Mouse (Mus musculus) heart, adult 2 months (tissue): ENCODE data around the gene Nabp2. TPM values are rescaled to one million over a fixed set of nuclear protein-coding genes. Genes with fewer than 3 reads are reported as not detected.
A peak's percentile ranks its signal among the peaks of the same experiment; 100 is the strongest.

ENCODE experiments used
- DNase-seq, 2 experiments: peaks; one replicate each; pipeline ENCODE4 v3.0.0; 2021
- H3K27ac ChIP-seq: fragments of 200-600 bp; 2 replicates; pipeline ENCODE4 v1.8.1; 2022
- H3K27me3 ChIP-seq: fragments of 200-500 bp; 2 replicates; pipeline ENCODE4 v1.6.1; 2012; ENCODE audit warnings: mild to moderate bottlenecking, low read length, inconsistent platforms, mixed read lengths; ENCODE audit not compliant: control insufficient read depth, insufficient read depth
- H3K36me3 ChIP-seq: fragments of 200-500 bp; 2 replicates; pipeline ENCODE4 v1.6.1; 2012; ENCODE audit warnings: low read length, inconsistent platforms; ENCODE audit not compliant: control insufficient read depth, insufficient read depth
- H3K4me1 ChIP-seq: fragments of 200-500 bp; 2 replicates; pipeline ENCODE4 v1.6.1; 2011; ENCODE audit warnings: low read length; ENCODE audit not compliant: control insufficient read depth, insufficient read depth
- H3K4me3 ChIP-seq: fragments of 200-600 bp; 2 replicates; pipeline ENCODE4 v1.8.1; 2022
- H3K79me2 ChIP-seq: fragments of 200-500 bp; replicated peaks from 2 replicates; pipeline ENCODE4 v1.6.1; 2012; ENCODE audit warnings: mild to moderate bottlenecking, inconsistent platforms, low read length, moderate library complexity, mixed read lengths; ENCODE audit not compliant: control insufficient read depth, insufficient read depth
- H3K9ac ChIP-seq: fragments of 200-500 bp; 2 replicates; pipeline ENCODE4 v1.6.1; 2012; ENCODE audit warnings: low read depth, mild to moderate bottlenecking, control low read depth, inconsistent platforms, low read length, mixed read lengths
- CTCF ChIP-seq: fragments of 200-600 bp; IDR thresholded peaks from 2 replicates; pipeline ENCODE4 v1.8.1; 2022; ENCODE audit warnings: antibody characterized with exemption, mild to moderate bottlenecking, moderate library complexity
- EP300 ChIP-seq: fragments of 200-500 bp; IDR thresholded peaks from 2 replicates; pipeline ENCODE4 v1.6.1; 2011; ENCODE audit warnings: low read depth, low read length, control low read depth; ENCODE audit not compliant: insufficient read depth
- POLR2A ChIP-seq: fragments of 200-500 bp; IDR thresholded peaks from 2 replicates; pipeline ENCODE4 v1.6.1; 2011; ENCODE audit warnings: mild to moderate bottlenecking, low read depth, low read length, control low read depth; ENCODE audit not compliant: insufficient read depth
- WGBS: fragments of 180-500 bp; shearing (Covaris S2); methylation state at CpG from one replicate; pipeline ENCODE4 v1.1.7; 2018; 5-methylcytosine and 5-hydroxymethylcytosine counted together
- intact Hi-C: fragments of 180-260 bp; cut with DNase I; formaldehyde crosslinking; loops from one replicate; pipeline ENCODE4 v1.15.1; 2025
- polyA plus RNA-seq: library from polyadenylated mRNA; depleted of rRNA; stranded (reverse); fragments of >200 nt; gene quantifications from 2 replicates; pipeline ENCODE4 v1.2.3, GENCODE M21; 2012
- total RNA-seq, 2 experiments: library from RNA; stranded (reverse); gene quantifications; 2 replicates each; pipeline ENCODE4 v1.2.3; 2021

Gene Nabp2
- total and polyA plus RNA-seq, 3 experiments = 25.1 to 48.2 (median 45.2) TPM

DNA sequence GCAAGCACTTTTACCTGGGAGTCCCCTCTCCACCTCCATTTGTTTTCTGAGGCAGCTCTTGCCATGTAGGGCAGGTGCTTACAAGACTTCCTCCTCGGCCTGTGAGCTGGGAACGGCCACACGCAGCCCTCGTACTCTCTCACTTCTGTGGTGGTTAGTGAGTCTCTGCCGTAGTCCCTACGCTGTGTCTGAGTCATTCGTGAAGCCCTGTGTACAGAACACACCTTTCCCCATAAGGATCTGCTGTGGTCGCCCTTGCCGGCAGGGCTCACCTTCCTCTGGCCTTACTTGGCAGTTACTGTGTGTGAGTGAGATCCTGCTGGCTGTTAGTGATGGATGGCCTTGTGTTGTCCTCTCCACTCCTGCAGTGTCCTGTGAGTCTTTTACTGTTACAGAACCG, 23.4 kb upstream of the Nabp2 start:
- no peaks in the 10 kb centered on the region for H3K79me2 ChIP-seq
- no peaks in the 10 kb centered on the region for H3K27me3 ChIP-seq
- intact Hi-C loops = no loop called here
- no peak overlapping the region for H3K9ac ChIP-seq
- no peak overlapping the region for H3K27ac ChIP-seq
- no peaks in the 10 kb centered on the region; the same call in none of the 2 replicates for H3K36me3 ChIP-seq
- peak in 1 of 2 experiments; percentile 29 for DNase-seq
- H3K4me1 ChIP-seq = peaks cover 6% of the 10 kb centered on the region
- TF ChIP-seq POLR2A (no peak), EP300 (no peak), CTCF (no peak)
- WGBS = 71% methylated on average over 10 of the region's 10 CpGs
- no peak overlapping the region for H3K4me3 ChIP-seq

DNA sequence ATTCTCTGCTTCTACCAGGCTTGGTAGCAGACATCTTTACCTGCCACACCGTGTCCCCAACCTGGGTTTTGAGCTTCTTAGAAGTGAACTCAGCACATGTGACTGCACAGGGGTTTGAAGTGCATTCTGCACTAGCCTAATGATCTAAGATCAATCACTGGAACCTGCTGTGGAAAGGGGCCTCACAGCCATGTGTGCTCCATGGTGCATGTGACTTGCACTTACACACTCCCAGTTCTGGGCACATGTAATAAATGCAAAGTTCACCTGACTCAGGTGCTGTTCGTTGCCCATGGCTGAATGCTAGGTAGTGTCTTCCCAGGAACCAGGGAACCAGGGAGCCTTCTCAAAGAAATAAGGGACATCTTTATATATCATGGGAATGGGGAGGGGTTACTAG, 22.1 kb upstream of the Nabp2 start:
- no peak for DNase-seq
- Histone ChIP-seq H3K27ac (no peak overlapping the region), H3K36me3 (peaks cover 4% of the 10 kb centered on the region), H3K9ac (no peak overlapping the region), H3K79me2 (no peaks in the 10 kb centered on the region), H3K27me3 (no peaks in the 10 kb centered on the region), H3K4me3 (no peak overlapping the region), H3K4me1 (peaks cover 4% of the 10 kb centered on the region; the same call in 1 of the 2 replicates)
- WGBS = 98% methylated on average over 2 of the region's 2 CpGs
- TF ChIP-seq CTCF = no peak
- no peak for TF ChIP-seq EP300
- no peak for TF ChIP-seq POLR2A
- intact Hi-C loops = no loop called here

DNA sequence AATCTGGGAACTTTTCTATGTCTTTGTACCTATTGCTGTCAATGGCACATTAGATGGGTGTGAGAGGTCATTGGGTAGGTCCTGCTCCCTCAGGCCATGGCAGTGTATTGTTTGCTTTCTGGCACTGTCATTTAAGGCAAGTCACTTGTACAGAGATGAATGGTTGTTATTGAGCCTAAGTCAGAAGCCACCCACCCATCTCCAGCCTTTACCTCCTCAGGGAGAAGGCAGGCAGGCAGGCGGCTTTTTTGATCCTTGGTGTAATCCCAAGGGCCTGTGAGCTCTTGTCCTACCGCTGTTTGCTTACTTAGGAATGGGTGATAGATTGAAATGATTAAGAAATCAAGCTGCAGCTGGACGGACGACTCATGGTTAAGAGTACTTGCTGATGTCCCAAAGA, 18.2 kb upstream of the Nabp2 start:
- intact Hi-C loops = no loop called here
- H3K36me3 ChIP-seq = peaks cover 6% of the 10 kb centered on the region
- H3K27me3 ChIP-seq = no peaks in the 10 kb centered on the region
- no peak overlapping the region for H3K4me3 ChIP-seq
- no peaks in the 10 kb centered on the region for H3K79me2 ChIP-seq
- H3K27ac ChIP-seq = no peak overlapping the region
- TF ChIP-seq EP300 (no peak), CTCF (no peak), POLR2A (no peak)
- H3K4me1 ChIP-seq = no peaks in the 10 kb centered on the region
- 83% methylated on average over 4 of the region's 4 CpGs for WGBS
- no peak for DNase-seq
- no peak overlapping the region for H3K9ac ChIP-seq

DNA sequence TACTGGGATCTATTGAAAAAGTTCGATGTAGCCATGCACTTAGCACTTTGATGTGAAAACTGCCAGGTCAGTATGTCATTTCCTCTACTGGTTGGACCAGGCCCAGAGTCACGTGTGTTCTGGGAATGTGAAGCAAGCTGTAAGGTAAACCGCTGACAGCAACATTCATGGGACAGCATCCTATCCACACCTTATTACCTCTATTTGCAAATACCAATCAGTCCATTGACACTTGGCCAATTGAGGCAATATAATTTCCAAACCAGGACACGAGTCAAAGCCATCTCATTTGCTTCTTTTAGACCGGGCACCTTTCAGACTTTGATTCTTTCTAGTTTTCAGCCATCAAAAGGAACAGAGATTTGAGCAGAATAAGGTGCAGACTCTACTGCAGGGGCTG, 17.8 kb upstream of the Nabp2 start:
- no peak overlapping the region for H3K9ac ChIP-seq
- intact Hi-C loops = no loop called here
- H3K27ac ChIP-seq = no peak overlapping the region
- no peak overlapping the region for H3K4me3 ChIP-seq
- H3K4me1 ChIP-seq = no peaks in the 10 kb centered on the region
- no peak for TF ChIP-seq CTCF
- no peaks in the 10 kb centered on the region for H3K27me3 ChIP-seq
- DNase-seq = no peak
- H3K36me3 ChIP-seq = peaks cover 6% of the 10 kb centered on the region
- no peaks in the 10 kb centered on the region for H3K79me2 ChIP-seq
- 65% methylated on average over 5 of the region's 5 CpGs for WGBS

DNA sequence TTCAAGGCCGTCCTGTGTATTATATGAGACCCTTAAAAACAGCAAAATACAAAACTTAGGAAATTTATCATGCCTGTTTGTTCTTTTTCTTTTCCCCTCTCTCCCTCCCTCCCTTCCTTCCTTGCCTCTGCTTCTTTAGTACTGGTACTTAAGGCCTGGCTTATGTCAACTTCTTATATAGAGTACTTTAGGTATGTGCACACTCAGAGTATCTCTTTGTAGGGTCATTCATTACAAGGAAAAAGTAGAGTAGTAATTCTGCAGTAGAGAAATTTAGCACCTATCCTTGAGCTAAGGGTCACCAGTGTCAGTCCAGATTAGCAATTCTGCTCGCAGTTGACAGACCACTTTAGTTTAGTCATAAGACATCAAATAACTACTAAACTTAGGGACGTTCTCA, 14.0 kb upstream of the Nabp2 start:
- Histone ChIP-seq H3K4me1 (no peaks in the 10 kb centered on the region; the same call in 1 of the 2 replicates), H3K9ac (no peak overlapping the region), H3K36me3 (peaks cover 6% of the 10 kb centered on the region), H3K4me3 (no peak overlapping the region), H3K27ac (no peak overlapping the region), H3K27me3 (no peaks in the 10 kb centered on the region), H3K79me2 (no peaks in the 10 kb centered on the region)
- intact Hi-C loops = no loop called here
- TF ChIP-seq POLR2A (no peak), EP300 (no peak), CTCF (no peak)
- 83% methylated on average over 3 of the region's 3 CpGs for WGBS
- DNase-seq = no peak

DNA sequence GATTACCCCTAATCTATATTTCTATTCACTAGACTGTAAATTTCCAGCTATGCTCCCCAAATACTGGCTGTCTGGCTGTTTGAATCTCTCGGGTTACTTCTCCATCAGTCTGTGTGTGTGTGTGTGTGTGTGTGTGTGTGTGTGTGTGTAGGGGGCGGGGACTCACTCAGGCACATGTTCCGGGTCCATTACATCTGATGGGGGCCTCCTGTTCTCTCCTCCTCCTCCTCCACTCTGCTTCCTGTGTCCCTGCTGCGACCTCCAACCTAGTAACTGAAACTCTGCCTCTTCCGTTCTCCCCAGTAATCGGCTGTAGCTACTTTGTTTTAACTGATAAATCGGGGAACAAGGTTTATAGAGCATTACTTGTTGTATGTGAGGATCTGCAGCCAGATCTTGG, 13.3 kb upstream of the Nabp2 start:
- Histone ChIP-seq H3K27ac (no peak overlapping the region), H3K79me2 (no peaks in the 10 kb centered on the region), H3K9ac (no peak overlapping the region), H3K4me1 (no peaks in the 10 kb centered on the region; the same call in 1 of the 2 replicates), H3K36me3 (peaks cover 7% of the 10 kb centered on the region), H3K4me3 (no peak overlapping the region), H3K27me3 (no peaks in the 10 kb centered on the region)
- DNase-seq = peak in 1 of 2 experiments; percentile 25
- TF ChIP-seq EP300 (no peak), CTCF (no peak), POLR2A (no peak)
- intact Hi-C loops = no loop called here
- WGBS = 33% methylated on average over 7 of the region's 7 CpGs
